ENCODE assay signal across 32 mouse cellular contexts in genomic region chr9:57959886-57960866, GRCm38 (mm10). TPM values are rescaled to one million over a fixed set of nuclear protein-coding genes. Genes with fewer than 3 reads are reported as not detected.
DNase-seq lines count a peak whose midpoint lies in the region; ATAC-seq and TF ChIP-seq lines count a peak whose summit lies in the region.
"Had no signal": no experiment of that assay in that cellular context is flagged by ENCODE, and none has a peak within 500 bp of the region (broad histone marks: within the 10 kb centered on the region; RNA-seq: fewer than 3 reads in every experiment).

No protein-coding gene starts in this region.

- H3K9ac ChIP-seq in heart, adult 2 months (ENCODE audit: low read depth, low read length) = no peak overlapping the region
- H3K9ac ChIP-seq in heart, embryonic 11.5 days (ENCODE audit: low read depth, low read length) = no peak overlapping the region
- H3K9ac ChIP-seq: embryonic facial prominence, embryonic 13.5 days; forebrain, embryonic 15.5 days; heart, embryonic 13.5 days; hindbrain, embryonic 12.5 days; kidney, embryonic 15.5 days; limb, embryonic 15.5 days; liver, embryonic 13.5 days; midbrain, embryonic 12.5 days; neural tube, embryonic 13.5 days had no signal

- no peak for TF ChIP-seq CTCF in heart, adult 2 months (IDR thresholded peaks at IDR 0.05)
- no peak for TF ChIP-seq CTCF in left cerebral cortex, adult 2 months (IDR thresholded peaks at IDR 0.05)
- TF ChIP-seq CTCF in small intestine, adult 2 months (IDR thresholded peaks at IDR 0.05; ENCODE audit: extremely low read depth, insufficient read length, insufficient replicate concordance, low read depth, low read length) = no peak

- peak overlapping the region; percentile 84 for H3K27ac ChIP-seq in heart, adult 2 months
- H3K27ac ChIP-seq in heart, embryonic 11.5 days (ENCODE audit: low read depth, low read length) = no peak overlapping the region
- peak overlapping the region; percentile 83 for H3K27ac ChIP-seq in left cerebral cortex, adult 2 months
- peak overlapping the region; percentile 1; the same call in 1 of the 2 replicates for H3K27ac ChIP-seq in small intestine, adult 2 months (ENCODE audit: insufficient read depth, low read depth, low read length)
- H3K27ac ChIP-seq: embryonic facial prominence, embryonic 13.5 days; forebrain, embryonic 15.5 days; heart, embryonic 13.5 days; hindbrain, embryonic 12.5 days; kidney, embryonic 15.5 days; limb, embryonic 15.5 days; liver, embryonic 13.5 days; neural tube, embryonic 13.5 days had no signal

- no peak for TF ChIP-seq POLR2A in heart, adult 2 months (IDR thresholded peaks at IDR 0.05; ENCODE audit: insufficient read depth, low read depth, low read length)
- no peak for TF ChIP-seq POLR2A in small intestine, adult 2 months (IDR thresholded peaks at IDR 0.05; ENCODE audit: low read depth, low read length)

- DNase-seq in adrenal gland, postnatal 14 days = peak; percentile 50
- DNase-seq in adrenal gland, postnatal 10 days = no peak
- DNase-seq in heart, adult 2 months = peak in 1 of 2 experiments; percentile 22
- DNase-seq in left cerebral cortex, adult 2 months (ENCODE audit: extremely low spot score in 1 of 2, low spot score in 2 of 2) = no peak
- DNase-seq in left cerebral cortex, postnatal 25 days (ENCODE audit: low spot score in 2 of 2) = no peak
- no peak for DNase-seq in B cell, adult 2 months
- DNase-seq: cerebellum, adult 9-10 months; gastrocnemius, postnatal 10 days; kidney, adult 11 months; kidney, postnatal 25 days; liver, embryonic 13.5 days; lung, adult 18-20 months; lung, postnatal 4 days; right cerebral cortex, postnatal 4 days; thymus, postnatal 4 days had no signal

- WGBS in heart, adult 2 months = 79% methylated on average over 17 of the region's 17 CpGs
- WGBS in heart, embryonic 11.5 days (ENCODE audit: insufficient replicate concordance) = 74% methylated on average over 17 of the region's 17 CpGs
- whole genome bisulfite sequencing in small intestine, adult 2 months = 78% methylated on average over 17 of the region's 17 CpGs

- H3K4me1 ChIP-seq in heart, adult 2 months (ENCODE audit: control insufficient read depth, insufficient read depth, low read length) = peaks cover 29% of the 10 kb centered on the region
- H3K4me1 ChIP-seq in heart, embryonic 11.5 days (ENCODE audit: control insufficient read depth, insufficient read depth, low read length) = peaks cover 13% of the 10 kb centered on the region
- peaks cover 36% of the 10 kb centered on the region; the same call in 1 of the 2 replicates for H3K4me1 ChIP-seq in small intestine, adult 2 months (ENCODE audit: control insufficient read depth, insufficient read depth, insufficient read length, low read length)
- H3K4me1 ChIP-seq: forebrain, embryonic 15.5 days; limb, embryonic 15.5 days; neural tube, embryonic 13.5 days had no signal

- no peak overlapping the region for H3K4me3 ChIP-seq in heart, adult 2 months
- H3K4me3 ChIP-seq in heart, embryonic 11.5 days (ENCODE audit: low read depth, low read length) = no peak overlapping the region
- no peak overlapping the region for H3K4me3 ChIP-seq in left cerebral cortex, adult 2 months
- H3K4me3 ChIP-seq in small intestine, adult 2 months (ENCODE audit: low read depth, low read length) = no peak overlapping the region
- H3K4me3 ChIP-seq: embryonic facial prominence, embryonic 13.5 days; forebrain, embryonic 10.5 days; forebrain, embryonic 15.5 days; heart, embryonic 13.5 days; hindbrain, embryonic 12.5 days; kidney, embryonic 15.5 days; limb, embryonic 10.5 days; limb, embryonic 15.5 days; liver, embryonic 13.5 days; megakaryocyte, embryonic 14.5 days; midbrain, embryonic 12.5 days; neural tube, embryonic 13.5 days had no signal

- no peaks in the 10 kb centered on the region for H3K79me2 ChIP-seq in heart, adult 2 months (replicated peaks; ENCODE audit: control insufficient read depth, insufficient read depth, low read length)

- intact Hi-C loops in heart, adult 2 months (cut with DNase I) = loop anchor here (2.0 kb wide), 1 partner anchor 13 kb away; no protein-coding TSS in a partner anchor
- intact Hi-C loops in left cerebral cortex, adult 2 months (cut with DNase I) = no loop called here
- intact Hi-C loops in left cerebral cortex, postnatal 25 days (cut with DNase I) = no loop called here

- no peak for ATAC-seq in heart, embryonic 11.5 days (replicated peaks; ENCODE audit: insufficient number of reproducible peaks, low FRiP score, low TSS enrichment)
- ATAC-seq: forebrain, embryonic 15.5 days; hindbrain, postnatal 0 days; lung, postnatal 0 days had no signal

- no peaks in the 10 kb centered on the region for H3K9me3 ChIP-seq in heart, embryonic 11.5 days (replicated peaks; ENCODE audit: control insufficient read depth, low read length)
- H3K9me3 ChIP-seq: embryonic facial prominence, embryonic 13.5 days; forebrain, embryonic 10.5 days; forebrain, embryonic 15.5 days; G1E; heart, embryonic 13.5 days; hindbrain, embryonic 12.5 days; kidney, embryonic 15.5 days; limb, embryonic 10.5 days; limb, embryonic 15.5 days; liver, embryonic 13.5 days; megakaryocyte, embryonic 14.5 days; midbrain, embryonic 12.5 days; neural tube, embryonic 13.5 days had no signal

- H3K36me3 ChIP-seq in heart, adult 2 months (ENCODE audit: control insufficient read depth, insufficient read depth, low read length) = peaks cover 20% of the 10 kb centered on the region
- H3K36me3 ChIP-seq in heart, embryonic 11.5 days (ENCODE audit: control insufficient read depth, insufficient read depth, low read length) = no peaks in the 10 kb centered on the region
- H3K36me3 ChIP-seq in small intestine, adult 2 months (ENCODE audit: control insufficient read depth, insufficient read depth, low read length) = peaks cover 36% of the 10 kb centered on the region
- H3K36me3 ChIP-seq: embryonic facial prominence, embryonic 13.5 days; G1E; heart, embryonic 13.5 days; kidney, embryonic 15.5 days; limb, embryonic 10.5 days; limb, embryonic 15.5 days; liver, embryonic 13.5 days had no signal

- no peaks in the 10 kb centered on the region for H3K27me3 ChIP-seq in heart, adult 2 months (ENCODE audit: control insufficient read depth, insufficient read depth, low read length)
- no peaks in the 10 kb centered on the region for H3K27me3 ChIP-seq in heart, embryonic 11.5 days (ENCODE audit: control insufficient read depth, insufficient read depth, low read length)
- H3K27me3 ChIP-seq in small intestine, adult 2 months (ENCODE audit: control insufficient read depth, insufficient read depth, low read length) = no peaks in the 10 kb centered on the region
- H3K27me3 ChIP-seq: embryonic facial prominence, embryonic 13.5 days; forebrain, embryonic 15.5 days; heart, embryonic 13.5 days; hindbrain, embryonic 12.5 days; kidney, embryonic 15.5 days; limb, embryonic 15.5 days; megakaryocyte, embryonic 14.5 days; midbrain, embryonic 12.5 days; neural tube, embryonic 13.5 days had no signal

- no peak overlapping the region for H3K4me2 ChIP-seq in heart, embryonic 11.5 days
- H3K4me2 ChIP-seq: embryonic facial prominence, embryonic 13.5 days; forebrain, embryonic 15.5 days; heart, embryonic 13.5 days; hindbrain, embryonic 12.5 days; kidney, embryonic 15.5 days; limb, embryonic 15.5 days; liver, embryonic 13.5 days; midbrain, embryonic 12.5 days; neural tube, embryonic 13.5 days had no signal

- no peak for TF ChIP-seq EP300 in heart, adult 2 months (IDR thresholded peaks at IDR 0.05; ENCODE audit: insufficient read depth, low read depth, low read length)

RNA-seq across cellular contexts. Expression of gene Sema7a, which starts 20.3 kb away (rescaled TPM):
- total RNA-seq in adrenal gland, postnatal 14 days (2021) = 18.4 and 23.5 TPM in 2 replicates
- 10 to 100 TPM; 18.0 to 19.8 TPM for total RNA-seq in adrenal gland, postnatal 10 days (2021)
- total RNA-seq in heart, adult 2 months (2021) = 10 to 100 TPM; 26.7 to 31.1 TPM
- polyA plus RNA-seq in heart, adult 2 months (2012; rRNA removed) = 29.0 and 31.3 TPM in 2 replicates
- 0.17 and 0.18 TPM in 2 replicates for polyA plus RNA-seq in heart, embryonic 11.5 days (2014; fragmentation: Nextera tagmentation; extraction: Ambion mirVana)
- 100 to 1,000 TPM; 151 to 160 TPM for total RNA-seq in left cerebral cortex, adult 2 months (2021)
- total RNA-seq in left cerebral cortex, postnatal 25 days (2021) = 100 to 1,000 TPM; 139 to 145 TPM
- 12.9 and 52.6 TPM in 2 replicates for polyA plus RNA-seq in small intestine, adult 2 months (2012; rRNA removed)
- total RNA-seq: G1E had no signal
- polyA plus RNA-seq: liver, embryonic 13.5 days had no signal

RNA-seq across cellular contexts. Expression of gene Cyp11a1, which starts 46.0 kb away (rescaled TPM):
- 2,863 and 3,093 TPM in 2 replicates for total RNA-seq in adrenal gland, postnatal 14 days (2021)
- total RNA-seq in adrenal gland, postnatal 10 days (2021) = 1,000 to 10,000 TPM; 1,564 to 1,873 TPM
- total RNA-seq in heart, adult 2 months (2021) = under 1 TPM in 1 of 2 experiments, not detected in 1; 0.29 TPM
- polyA plus RNA-seq in heart, adult 2 months (2012; rRNA removed) = 0.06 and 0.29 TPM in 2 replicates
- polyA plus RNA-seq in heart, embryonic 11.5 days (2014; fragmentation: Nextera tagmentation; extraction: Ambion mirVana) = not detected in 2 replicates
- total RNA-seq in left cerebral cortex, adult 2 months (2021) = 1 to 10 TPM; 3.8 to 4.7 TPM
- total RNA-seq in left cerebral cortex, postnatal 25 days (2021) = 1 to 10 TPM; 3.5 to 6.7 TPM
- polyA plus RNA-seq in small intestine, adult 2 months (2012; rRNA removed) = 0.19 and 0.27 TPM in 2 replicates
- total RNA-seq: heart, postnatal 25 days had no signal
- polyA plus RNA-seq: forebrain, embryonic 10.5 days had no signal

RNA-seq across cellular contexts. Expression of gene Ubl7, which starts 49.4 kb away (rescaled TPM):
- 71.6 and 82.1 TPM in 2 replicates for total RNA-seq in adrenal gland, postnatal 14 days (2021)
- total RNA-seq in adrenal gland, postnatal 10 days (2021) = 10 to 100 TPM; 71.2 to 74.8 TPM
- 10 to 100 TPM; 75.2 to 83.2 TPM for total RNA-seq in heart, adult 2 months (2021)
- 139 and 142 TPM in 2 replicates for polyA plus RNA-seq in heart, adult 2 months (2012; rRNA removed)
- 97.7 and 106 TPM in 2 replicates for polyA plus RNA-seq in heart, embryonic 11.5 days (2014; fragmentation: Nextera tagmentation; extraction: Ambion mirVana)
- 100 to 1,000 TPM; 101 to 109 TPM for total RNA-seq in left cerebral cortex, adult 2 months (2021)
- 100 to 1,000 TPM; 103 to 113 TPM for total RNA-seq in left cerebral cortex, postnatal 25 days (2021)
- polyA plus RNA-seq in small intestine, adult 2 months (2012; rRNA removed) = 62.4 and 146 TPM in 2 replicates

Comparison
In these comparisons a context has a peak if more than half of its experiments do, and no peak if none do; other contexts are left out.
1. RNA of gene Cyp11a1, which starts 46.0 kb away (total RNA-seq): 2,863 to 3,093 TPM in adrenal gland, postnatal 14 days and 1,564 to 1,873 TPM in adrenal gland, postnatal 10 days; 3.5 to 6.7 TPM in left cerebral cortex, postnatal 25 days, 3.8 to 4.7 TPM in left cerebral cortex, adult 2 months and 0.29 TPM in heart, adult 2 months; every median in the first group is over 100 times any median in the second.